13 mouse cellular contexts compared by ENCODE assay signal in genomic region chr14:121145291-121145690, GRCm38 (mm10).
A peak's percentile ranks its signal among the peaks of the same experiment; 100 is the strongest.
DNase-seq lines count a peak whose midpoint lies in the region; ATAC-seq and TF ChIP-seq lines count a peak whose summit lies in the region.
"Had no signal": no experiment of that assay in that cellular context is flagged by ENCODE, and none has a peak within 500 bp of the region (broad histone marks: within the 10 kb centered on the region; RNA-seq: fewer than 3 reads in every experiment).

No protein-coding gene starts in this region.

- no peak for TF ChIP-seq POLR2A in kidney, adult 2 months (IDR thresholded peaks at IDR 0.05; ENCODE audit: low read depth, low read length)

- H3K36me3 ChIP-seq in heart, embryonic 10.5 days: peaks cover 3% of the 10 kb centered on the region; the same call in 1 of the 2 replicates
- H3K36me3 ChIP-seq in kidney, adult 2 months (ENCODE audit: control insufficient read depth, insufficient read depth, low read length): no peaks in the 10 kb centered on the region
- H3K36me3 ChIP-seq in intestine, embryonic 15.5 days: no peaks in the 10 kb centered on the region
- H3K36me3 ChIP-seq in liver, embryonic 15.5 days (replicated peaks): no peaks in the 10 kb centered on the region
- H3K36me3 ChIP-seq in midbrain, embryonic 11.5 days (ENCODE audit: control insufficient read depth, insufficient read depth, low read length): no peaks in the 10 kb centered on the region
- H3K36me3 ChIP-seq: neural tube, embryonic 13.5 days had no signal

- TF ChIP-seq CTCF in kidney, adult 2 months (conservative IDR thresholded peaks at IDR 0.05; ENCODE audit: insufficient read depth, insufficient read length, low read depth, low read length): no peak

- no peaks in the 10 kb centered on the region for H3K27me3 ChIP-seq in heart, embryonic 10.5 days (ENCODE audit: insufficient read depth, poor library complexity, severe bottlenecking)
- H3K27me3 ChIP-seq in kidney, adult 2 months (replicated peaks; ENCODE audit: control insufficient read depth, insufficient read depth, low read length): no peaks in the 10 kb centered on the region
- no peaks in the 10 kb centered on the region for H3K27me3 ChIP-seq in intestine, embryonic 15.5 days (replicated peaks)
- H3K27me3 ChIP-seq in liver, embryonic 15.5 days: no peaks in the 10 kb centered on the region
- H3K27me3 ChIP-seq in midbrain, embryonic 11.5 days (ENCODE audit: control insufficient read depth, insufficient read depth, low read length): no peaks in the 10 kb centered on the region
- H3K27me3 ChIP-seq: neural tube, embryonic 13.5 days had no signal

- peak overlapping the region; percentile 69 for H3K27ac ChIP-seq in heart, embryonic 10.5 days
- peak overlapping the region; percentile 91 for H3K27ac ChIP-seq in kidney, adult 2 months (ENCODE audit: insufficient read depth, low read depth, low read length)
- H3K27ac ChIP-seq in intestine, embryonic 15.5 days: peak overlapping the region; percentile 52
- H3K27ac ChIP-seq in liver, embryonic 15.5 days (replicated peaks): peak overlapping the region; percentile 76
- H3K27ac ChIP-seq in midbrain, embryonic 11.5 days (ENCODE audit: low read depth, low read length): no peak overlapping the region
- H3K27ac ChIP-seq: neural tube, embryonic 13.5 days had no signal

- intact Hi-C loops in heart, postnatal 14 days (cut with DNase I): no loop called here

- no peak for DNase-seq in heart, embryonic 10.5 days (ENCODE audit: low spot score)
- no peak for DNase-seq in heart, postnatal 14 days
- DNase-seq in kidney, adult 2 months: peak; percentile 53
- no peak for DNase-seq in kidney, postnatal 4 days
- no peak for DNase-seq in midbrain, embryonic 11.5 days (ENCODE audit: low spot score, missing footprints)
- no peak for DNase-seq in thymus, postnatal 0 days (ENCODE audit: low spot score)
- DNase-seq: cerebellum, postnatal 36 days; left cerebral cortex, postnatal 4 days; thymus, postnatal 25 days had no signal

- WGBS in heart, embryonic 10.5 days: 39% methylated on average over 3 of the region's 3 CpGs
- 37% methylated on average over 3 of the region's 3 CpGs for WGBS in kidney, adult 2 months
- WGBS in intestine, embryonic 15.5 days: 42% methylated on average over 3 of the region's 3 CpGs
- WGBS in liver, embryonic 15.5 days (ENCODE audit: insufficient replicate concordance): 45% methylated on average over 3 of the region's 3 CpGs
- WGBS in midbrain, embryonic 11.5 days: 66% methylated on average over 3 of the region's 3 CpGs

- ATAC-seq in intestine, embryonic 15.5 days: peak; percentile 50
- ATAC-seq in liver, embryonic 15.5 days (ENCODE audit: insufficient read depth): 0 out of 2 replicates have a peak, but pooled peaks have one; percentile 17
- no peak for ATAC-seq in midbrain, embryonic 11.5 days (ENCODE audit: low FRiP score)
- ATAC-seq: midbrain, embryonic 16.5 days had no signal

- no peak overlapping the region; the same call in 1 of the 2 replicates for H3K9ac ChIP-seq in intestine, embryonic 15.5 days
- no peak overlapping the region for H3K9ac ChIP-seq in liver, embryonic 15.5 days
- no peak overlapping the region for H3K9ac ChIP-seq in midbrain, embryonic 11.5 days (ENCODE audit: low read length)
- H3K9ac ChIP-seq: neural tube, embryonic 13.5 days had no signal

- H3K4me2 ChIP-seq in intestine, embryonic 15.5 days (replicated peaks): peak overlapping the region; percentile 42
- peak overlapping the region; percentile 42 for H3K4me2 ChIP-seq in liver, embryonic 15.5 days
- H3K4me2 ChIP-seq in midbrain, embryonic 11.5 days: no peak overlapping the region
- H3K4me2 ChIP-seq: neural tube, embryonic 13.5 days had no signal

- peak overlapping the region; percentile 29; the same call in 1 of the 2 replicates for H3K4me3 ChIP-seq in heart, embryonic 10.5 days
- H3K4me3 ChIP-seq in kidney, adult 2 months (ENCODE audit: insufficient read depth, low read depth, low read length): peak overlapping the region; percentile 8
- no peak overlapping the region for H3K4me3 ChIP-seq in intestine, embryonic 15.5 days (replicated peaks)
- peak overlapping the region; percentile 27 for H3K4me3 ChIP-seq in liver, embryonic 15.5 days (replicated peaks)
- no peak overlapping the region for H3K4me3 ChIP-seq in midbrain, embryonic 11.5 days (ENCODE audit: low read depth, low read length)
- H3K4me3 ChIP-seq: neural tube, embryonic 13.5 days had no signal

- H3K4me1 ChIP-seq in heart, embryonic 10.5 days: peaks cover 53% of the 10 kb centered on the region
- peaks cover 46% of the 10 kb centered on the region for H3K4me1 ChIP-seq in kidney, adult 2 months (ENCODE audit: control insufficient read depth, insufficient read depth, low read length)
- peaks cover 30% of the 10 kb centered on the region for H3K4me1 ChIP-seq in intestine, embryonic 15.5 days (replicated peaks)
- peaks cover 28% of the 10 kb centered on the region; the same call in 1 of the 2 replicates for H3K4me1 ChIP-seq in liver, embryonic 15.5 days (replicated peaks)
- H3K4me1 ChIP-seq in midbrain, embryonic 11.5 days (ENCODE audit: control insufficient read depth, insufficient read depth, low read length): 0 out of 2 replicates have a peak, but pooled peaks cover 3% of the 10 kb centered on the region

- no peaks in the 10 kb centered on the region for H3K9me3 ChIP-seq in heart, embryonic 10.5 days
- H3K9me3 ChIP-seq in intestine, embryonic 15.5 days: no peaks in the 10 kb centered on the region
- no peaks in the 10 kb centered on the region for H3K9me3 ChIP-seq in liver, embryonic 15.5 days (replicated peaks)
- H3K9me3 ChIP-seq in midbrain, embryonic 11.5 days (ENCODE audit: control insufficient read depth, low read length): no peaks in the 10 kb centered on the region
- H3K9me3 ChIP-seq: neural tube, embryonic 13.5 days had no signal

Comparison
In these comparisons a context has a peak if more than half of its experiments do, and no peak if none do; other contexts are left out.
1. H3K4me3 ChIP-seq: peak in heart, embryonic 10.5 days (single experiment), kidney, adult 2 months (single experiment) and liver, embryonic 15.5 days (single experiment); none in intestine, embryonic 15.5 days (single experiment) and midbrain, embryonic 11.5 days (single experiment).